Mouse (Mus musculus): Measurements from ENCODE around the gene Trpc4ap. TPM values are rescaled to one million over a fixed set of nuclear protein-coding genes. Genes with fewer than 3 reads are reported as not detected.

The Trpc4ap gene
- polyA plus RNA-seq, 1 experiment from 2014 or later: 152 TPM

GRCm38 (mm10) chr2:155683821-155684220 lies 8.4 kb downstream of the Trpc4ap start:
- Histone ChIP-seq H3K4me2 (ENCODE audit: low read length) (no peak overlapping the region), H3K4me1 (ENCODE audit: control insufficient read depth, insufficient read depth, low read length) (no peaks in the 10 kb centered on the region), H3K27ac (ENCODE audit: low read length) (no peak overlapping the region), H3K9ac (ENCODE audit: low read depth, low read length) (no peak overlapping the region), H3K4me3 (ENCODE audit: low read depth, low read length) (no peak overlapping the region), H3K27me3 (ENCODE audit: control insufficient read depth, insufficient read depth, low read depth, low read length) (no peaks in the 10 kb centered on the region), H3K36me3 (ENCODE audit: control insufficient read depth, insufficient read depth, low read length) (no peaks in the 10 kb centered on the region), H3K9me3 (replicated peaks; ENCODE audit: control insufficient read depth, low read length, poor library complexity, severe bottlenecking) (no peaks in the 10 kb centered on the region)
- 96% methylated on average over 5 of the region's 5 CpGs for WGBS
- no peak for ATAC-seq

- Histone ChIP-seq H3K9me3 (replicated peaks; ENCODE audit: control insufficient read depth, low read length, poor library complexity, severe bottlenecking) (no peaks in the 10 kb centered on the region), H3K4me1 (ENCODE audit: control insufficient read depth, insufficient read depth, low read length) (no peaks in the 10 kb centered on the region), H3K4me3 (ENCODE audit: low read depth, low read length) (no peak overlapping the region), H3K27me3 (ENCODE audit: control insufficient read depth, insufficient read depth, low read depth, low read length) (no peaks in the 10 kb centered on the region), H3K36me3 (ENCODE audit: control insufficient read depth, insufficient read depth, low read length) (no peaks in the 10 kb centered on the region), H3K9ac (ENCODE audit: low read depth, low read length) (no peak overlapping the region), H3K27ac (ENCODE audit: low read length) (no peak overlapping the region), H3K4me2 (ENCODE audit: low read length) (no peak overlapping the region)
- 71% methylated on average over 3 of the region's 3 CpGs for WGBS
- no peak for ATAC-seq
These were observed 9.0 kb downstream of the Trpc4ap start for GRCm38 (mm10) chr2:155683137-155683536.

GRCm38 (mm10) chr2:155681874-155682273 lies 10.3 kb downstream of the Trpc4ap start:
- 88% methylated on average over 2 of the region's 2 CpGs for WGBS

GRCm38 (mm10) chr2:155681194-155681593 lies 11.0 kb downstream of the Trpc4ap start:
- 77% methylated on average over 8 of the region's 8 CpGs for WGBS
- no peak overlapping the region for H3K4me3 ChIP-seq (ENCODE audit: low read depth, low read length)
- no peak for ATAC-seq
- no peaks in the 10 kb centered on the region for H3K36me3 ChIP-seq (ENCODE audit: control insufficient read depth, insufficient read depth, low read length)
- no peak overlapping the region for H3K27ac ChIP-seq (ENCODE audit: low read length)
- H3K9ac ChIP-seq (ENCODE audit: low read depth, low read length): no peak overlapping the region
- H3K9me3 ChIP-seq (replicated peaks; ENCODE audit: control insufficient read depth, low read length, poor library complexity, severe bottlenecking): no peaks in the 10 kb centered on the region
- no peaks in the 10 kb centered on the region for H3K27me3 ChIP-seq (ENCODE audit: control insufficient read depth, insufficient read depth, low read depth, low read length)
- H3K4me2 ChIP-seq (ENCODE audit: low read length): no peak overlapping the region
- no peaks in the 10 kb centered on the region for H3K4me1 ChIP-seq (ENCODE audit: control insufficient read depth, insufficient read depth, low read length)

More at GRCm38 (mm10) chr2:155681874-155682273, 10.3 kb downstream of the Trpc4ap start:
- ATAC-seq: no peak
- Histone ChIP-seq H3K4me1 (ENCODE audit: control insufficient read depth, insufficient read depth, low read length) (no peaks in the 10 kb centered on the region), H3K36me3 (ENCODE audit: control insufficient read depth, insufficient read depth, low read length) (no peaks in the 10 kb centered on the region), H3K4me3 (ENCODE audit: low read depth, low read length) (no peak overlapping the region), H3K9me3 (replicated peaks; ENCODE audit: control insufficient read depth, low read length, poor library complexity, severe bottlenecking) (no peaks in the 10 kb centered on the region), H3K27ac (ENCODE audit: low read length) (no peak overlapping the region), H3K4me2 (ENCODE audit: low read length) (no peak overlapping the region), H3K9ac (ENCODE audit: low read depth, low read length) (no peak overlapping the region), H3K27me3 (ENCODE audit: control insufficient read depth, insufficient read depth, low read depth, low read length) (no peaks in the 10 kb centered on the region)

GRCm38 (mm10) chr2:155680591-155680990 lies 11.6 kb downstream of the Trpc4ap start:
- no peak overlapping the region for H3K4me2 ChIP-seq (ENCODE audit: low read length)
- 79% methylated on average over 5 of the region's 5 CpGs for WGBS

GRCm38 (mm10) chr2:155679586-155680110 lies 12.5 kb downstream of the Trpc4ap start:
- Histone ChIP-seq H3K36me3 (ENCODE audit: control insufficient read depth, insufficient read depth, low read length) (no peaks in the 10 kb centered on the region), H3K9me3 (replicated peaks; ENCODE audit: control insufficient read depth, low read length, poor library complexity, severe bottlenecking) (no peaks in the 10 kb centered on the region), H3K27me3 (ENCODE audit: control insufficient read depth, insufficient read depth, low read depth, low read length) (no peaks in the 10 kb centered on the region), H3K4me1 (ENCODE audit: control insufficient read depth, insufficient read depth, low read length) (peaks cover 3% of the 10 kb centered on the region; the same call in 1 of the 2 replicates), H3K9ac (ENCODE audit: low read depth, low read length) (no peak overlapping the region), H3K4me3 (ENCODE audit: low read depth, low read length) (no peak overlapping the region), H3K4me2 (ENCODE audit: low read length) (no peak overlapping the region), H3K27ac (ENCODE audit: low read length) (no peak overlapping the region)
- 94% methylated on average over 4 of the region's 4 CpGs for WGBS
- no peak for ATAC-seq

More at GRCm38 (mm10) chr2:155680591-155680990, 11.6 kb downstream of the Trpc4ap start:
- H3K4me3 ChIP-seq (ENCODE audit: low read depth, low read length): no peak overlapping the region
- no peaks in the 10 kb centered on the region for H3K9me3 ChIP-seq (replicated peaks; ENCODE audit: control insufficient read depth, low read length, poor library complexity, severe bottlenecking)
- no peaks in the 10 kb centered on the region for H3K36me3 ChIP-seq (ENCODE audit: control insufficient read depth, insufficient read depth, low read length)
- H3K4me1 ChIP-seq (ENCODE audit: control insufficient read depth, insufficient read depth, low read length): 0 out of 2 replicates have a peak, but pooled peaks cover under 1% of the 10 kb centered on the region
- H3K27ac ChIP-seq (ENCODE audit: low read length): no peak overlapping the region
- ATAC-seq: no peak
- no peak overlapping the region for H3K9ac ChIP-seq (ENCODE audit: low read depth, low read length)
- no peaks in the 10 kb centered on the region for H3K27me3 ChIP-seq (ENCODE audit: control insufficient read depth, insufficient read depth, low read depth, low read length)

GRCm38 (mm10) chr2:155675118-155675517 lies 17.1 kb downstream of the Trpc4ap start:
- no peak overlapping the region for H3K27ac ChIP-seq (ENCODE audit: low read length)

GRCm38 (mm10) chr2:155673546-155673945 lies 18.6 kb downstream of the Trpc4ap start:
- 14% methylated on average over 2 of the region's 2 CpGs for whole genome bisulfite sequencing
- Histone ChIP-seq H3K27ac (ENCODE audit: low read length) (no peak overlapping the region), H3K36me3 (ENCODE audit: control insufficient read depth, insufficient read depth, low read length) (peaks cover 9% of the 10 kb centered on the region; the same call in 1 of the 2 replicates), H3K4me1 (ENCODE audit: control insufficient read depth, insufficient read depth, low read length) (peaks cover 3% of the 10 kb centered on the region; the same call in 1 of the 2 replicates), H3K9me3 (replicated peaks; ENCODE audit: control insufficient read depth, low read length, poor library complexity, severe bottlenecking) (no peaks in the 10 kb centered on the region), H3K27me3 (ENCODE audit: control insufficient read depth, insufficient read depth, low read depth, low read length) (no peaks in the 10 kb centered on the region), H3K9ac (ENCODE audit: low read depth, low read length) (no peak overlapping the region), H3K4me2 (ENCODE audit: low read length) (no peak overlapping the region), H3K4me3 (ENCODE audit: low read depth, low read length) (no peak overlapping the region)
- no peak for ATAC-seq

More at GRCm38 (mm10) chr2:155675118-155675517, 17.1 kb downstream of the Trpc4ap start:
- Histone ChIP-seq H3K36me3 (ENCODE audit: control insufficient read depth, insufficient read depth, low read length) (peaks cover 8% of the 10 kb centered on the region; the same call in 1 of the 2 replicates), H3K9me3 (replicated peaks; ENCODE audit: control insufficient read depth, low read length, poor library complexity, severe bottlenecking) (no peaks in the 10 kb centered on the region), H3K4me3 (ENCODE audit: low read depth, low read length) (no peak overlapping the region), H3K4me2 (ENCODE audit: low read length) (no peak overlapping the region), H3K27me3 (ENCODE audit: control insufficient read depth, insufficient read depth, low read depth, low read length) (no peaks in the 10 kb centered on the region), H3K4me1 (ENCODE audit: control insufficient read depth, insufficient read depth, low read length) (peaks cover 3% of the 10 kb centered on the region; the same call in 1 of the 2 replicates), H3K9ac (ENCODE audit: low read depth, low read length) (no peak overlapping the region)
- WGBS: 68% methylated on average over 4 of the region's 4 CpGs
- ATAC-seq: no peak

GRCm38 (mm10) chr2:155671236-155671635 lies 20.9 kb downstream of the Trpc4ap start:
- Histone ChIP-seq H3K27ac (ENCODE audit: low read length) (no peak overlapping the region), H3K36me3 (ENCODE audit: control insufficient read depth, insufficient read depth, low read length) (peaks cover 9% of the 10 kb centered on the region; the same call in 1 of the 2 replicates), H3K4me2 (ENCODE audit: low read length) (no peak overlapping the region), H3K9ac (ENCODE audit: low read depth, low read length) (no peak overlapping the region), H3K9me3 (replicated peaks; ENCODE audit: control insufficient read depth, low read length, poor library complexity, severe bottlenecking) (no peaks in the 10 kb centered on the region), H3K4me3 (ENCODE audit: low read depth, low read length) (no peak overlapping the region), H3K27me3 (ENCODE audit: control insufficient read depth, insufficient read depth, low read depth, low read length) (no peaks in the 10 kb centered on the region), H3K4me1 (ENCODE audit: control insufficient read depth, insufficient read depth, low read length) (peaks cover 3% of the 10 kb centered on the region; the same call in 1 of the 2 replicates)
- no peak for ATAC-seq
- 88% methylated on average over 4 of the region's 4 CpGs for WGBS

Data from midbrain, embryonic 16.5 days (tissue).